Mouse (Mus musculus) kidney, embryonic 16.5 days (tissue): ENCODE measurements around the gene Dand5. TPM values are rescaled to one million over a fixed set of nuclear protein-coding genes. Genes with fewer than 3 reads are reported as not detected.

Experiments
- ATAC-seq: fragments of 200-750 bp; cut with Nextera tagmentation; 2 replicates; pipeline ENCODE4 v1.8.0; 2017; ENCODE audit warnings: moderate TSS enrichment; ENCODE audit not compliant: low FRiP score, low TSS enrichment
- H3K27ac ChIP-seq: fragments of 300-500 bp; sonication (generic); 2 replicates; pipeline ENCODE4 v1.5.1; 2014; ENCODE audit warnings: low read length
- H3K27me3 ChIP-seq: fragments of 300-500 bp; sonication (generic); 2 replicates; pipeline ENCODE4 v1.6.1; 2014; ENCODE audit warnings: low read length, control low read depth, mixed read lengths; ENCODE audit not compliant: insufficient read depth
- H3K36me3 ChIP-seq: fragments of 300-500 bp; sonication (generic); 2 replicates; pipeline ENCODE4 v1.6.1; 2014; ENCODE audit warnings: low read length, control low read depth, mixed read lengths; ENCODE audit not compliant: insufficient read depth
- H3K4me1 ChIP-seq: fragments of 300-500 bp; sonication (generic); 2 replicates; pipeline ENCODE4 v1.6.1; 2014; ENCODE audit warnings: low read length, control low read depth, mixed read lengths; ENCODE audit not compliant: insufficient read depth
- H3K4me2 ChIP-seq: fragments of 300-500 bp; sonication (generic); replicated peaks from 2 replicates; pipeline ENCODE4 v1.6.1; 2014; ENCODE audit warnings: low read depth, low read length
- H3K4me3 ChIP-seq: fragments of 300-500 bp; sonication (generic); 2 replicates; pipeline ENCODE4 v1.5.1; 2014; ENCODE audit warnings: mild to moderate bottlenecking, low read length
- H3K9ac ChIP-seq: fragments of 300-500 bp; sonication (generic); replicated peaks from 2 replicates; pipeline ENCODE4 v1.6.1; 2014; ENCODE audit warnings: low read length
- H3K9me3 ChIP-seq: fragments of 300-500 bp; sonication (generic); 2 replicates; pipeline ENCODE4 v1.6.1; 2016; ENCODE audit warnings: low read length, control low read depth
- WGBS: fragments of 180-500 bp; shearing (Covaris S2); extraction: QIAGEN DNeasy Blood & Tissue Kit; methylation state at CpG from one replicate; pipeline ENCODE4 v1.1.7; 2014; 5-methylcytosine and 5-hydroxymethylcytosine counted together
- microRNA-seq: library from miRNA; unstranded; fragments of <30 nt; microRNA quantifications from one replicate; pipeline ENCODE4, GENCODE M21; 2016
- polyA plus RNA-seq: library from polyadenylated mRNA; unstranded; fragments of >200 nt; fragmentation: Nextera tagmentation; extraction: Ambion mirVana; gene quantifications from 2 replicates; pipeline ENCODE4 v1.2.1, GENCODE M21; 2015

Gene Dand5
- polyA plus RNA-seq, 1 experiment from 2014 or later = 9.0 TPM

GRCm38 (mm10) chr8:84765629-84766028 is 57.0 kb downstream of the Dand5 start:
- Histone ChIP-seq H3K27ac (no peak overlapping the region), H3K9ac (0 out of 2 replicates have a peak overlapping the region, but pooled peaks have one; percentile 5), H3K36me3 (no peaks in the 10 kb centered on the region), H3K27me3 (peaks cover 86% of the 10 kb centered on the region), H3K4me1 (peaks cover 20% of the 10 kb centered on the region), H3K9me3 (no peaks in the 10 kb centered on the region), H3K4me3 (no peak overlapping the region), H3K4me2 (no peak overlapping the region)
- ATAC-seq = no peak
- WGBS = 21% methylated on average over 10 of the region's 10 CpGs

Small RNA genes within 50 kb of the gene (microRNA-seq; reads per million reads assigned to microRNA genes)
- 2.7 reads per million, percentile 12 among the genes with 10 or more reads in this experiment for gene Mir7069

Other genes with a start within 250 kb of the Dand5 start
- gene Ier2, start 160.0 kb downstream of the Dand5 start, polyA plus RNA-seq = 73.5 and 78.0 TPM in 2 replicates
- gene Trmt1, start 136.5 kb downstream of the Dand5 start, polyA plus RNA-seq = 81.5 and 82.9 TPM in 2 replicates
- gene Nacc1, start 135.0 kb downstream of the Dand5 start, polyA plus RNA-seq = 22.5 and 26.7 TPM in 2 replicates
- 7.9 and 8.1 TPM in 2 replicates for gene Lyl1, start 121.4 kb downstream of the Dand5 start, polyA plus RNA-seq
- gene G430095P16Rik, start 99.8 kb downstream of the Dand5 start, polyA plus RNA-seq = 2.3 and 2.8 TPM in 2 replicates
- gene Nfix, start 22.5 kb downstream of the Dand5 start, polyA plus RNA-seq = 14.8 and 15.9 TPM in 2 replicates
- 49.7 and 51.6 TPM in 2 replicates for gene Gadd45gip1, start 8.7 kb upstream of the Dand5 start, polyA plus RNA-seq
- gene Rad23a, start 17.8 kb upstream of the Dand5 start, polyA plus RNA-seq = 109 and 114 TPM in 2 replicates
- 1,143 and 1,180 TPM in 2 replicates for gene Calr, start 24.1 kb upstream of the Dand5 start, polyA plus RNA-seq
- gene Farsa, start 34.2 kb upstream of the Dand5 start, polyA plus RNA-seq = 110 and 120 TPM in 2 replicates
- 60.7 and 61.3 TPM in 2 replicates for gene Syce2, start 49.3 kb upstream of the Dand5 start, polyA plus RNA-seq
- gene Gcdh, start 71.1 kb upstream of the Dand5 start, polyA plus RNA-seq = 61.2 and 70.4 TPM in 2 replicates
- 2.4 and 2.8 TPM in 2 replicates for gene Klf1, start 79.1 kb upstream of the Dand5 start, polyA plus RNA-seq
- 10.2 and 10.6 TPM in 2 replicates for gene Dnase2a, start 85.7 kb upstream of the Dand5 start, polyA plus RNA-seq
- 0.34 and 0.54 TPM in 2 replicates for gene Mast1, start 114.5 kb upstream of the Dand5 start, polyA plus RNA-seq
- gene Rtbdn, start 124.2 kb upstream of the Dand5 start, polyA plus RNA-seq = 0.19 and 0.30 TPM in 2 replicates
- not detected in 2 replicates for gene Gm49661, start 146.6 kb upstream of the Dand5 start, polyA plus RNA-seq
- gene Prdx2, start 146.8 kb upstream of the Dand5 start, polyA plus RNA-seq = 810 and 819 TPM in 2 replicates
- gene Rnaseh2a, start 146.9 kb upstream of the Dand5 start, polyA plus RNA-seq = 137 and 138 TPM in 2 replicates
- 8.3 and 11.7 TPM in 2 replicates for gene Junb, start 155.9 kb upstream of the Dand5 start, polyA plus RNA-seq
- 34.8 and 35.2 TPM in 2 replicates for gene Hook2, start 167.8 kb upstream of the Dand5 start, polyA plus RNA-seq
- gene Best2, start 191.7 kb upstream of the Dand5 start, polyA plus RNA-seq = not detected in 2 replicates
- 150 and 154 TPM in 2 replicates for gene Asna1, start 202.5 kb upstream of the Dand5 start, polyA plus RNA-seq
- gene Trir, start 204.0 kb upstream of the Dand5 start, polyA plus RNA-seq = 93.3 and 104 TPM in 2 replicates
- 27.5 and 28.4 TPM in 2 replicates for gene Tnpo2, start 214.1 kb upstream of the Dand5 start, polyA plus RNA-seq
- gene Fbxw9, start 237.2 kb upstream of the Dand5 start, polyA plus RNA-seq = 34.6 and 37.3 TPM in 2 replicates
- gene Gm5741, start 245.2 kb upstream of the Dand5 start, polyA plus RNA-seq = 0.62 and 0.92 TPM in 2 replicates
- 60.6 and 70.5 TPM in 2 replicates for gene Dhps, start 248.9 kb upstream of the Dand5 start, polyA plus RNA-seq